Mouse (Mus musculus): ENCODE data around the gene Ptgir.

GRCm38 (mm10) chr7:16885271-16885776, 21.0 kb upstream of the Ptgir start:
- TF ChIP-seq CTCF (IDR thresholded peaks at IDR 0.05), result no peak
- no peak for TF ChIP-seq POLR2A (IDR thresholded peaks at IDR 0.05; ENCODE audit: insufficient read depth, low read depth, low read length)
- no peak for TF ChIP-seq EP300 (IDR thresholded peaks at IDR 0.05; ENCODE audit: insufficient read depth, low read depth, low read length)

All from heart, adult 2 months (tissue).